Mouse (Mus musculus) MEL (cell line): Measurements from ENCODE around the gene Ccdc97. TPM values are rescaled to one million over a fixed set of nuclear protein-coding genes. Genes with fewer than 3 reads are reported as not detected.

ENCODE experiments used
- DNase-seq: peaks from one replicate; pipeline ENCODE4 v3.0.0; 2011; ENCODE audit warnings: low read depth, low spot score
- H3K27ac ChIP-seq: 2 replicates; pipeline ENCODE4 v1.5.1; 2012; ENCODE audit warnings: low read depth, mild to moderate bottlenecking, control low read depth, low read length, moderate library complexity; ENCODE audit not compliant: control insufficient read depth
- H3K27me3 ChIP-seq, 2 experiments: fragments of 150-350 bp in 1 of 2; sonication (generic) in 1 of 2; 2 replicates each; pipeline ENCODE4 v1.6.1; 2012; ENCODE audit warnings: low read length in 2 of 2, mild to moderate bottlenecking in 2 of 2, improper control_type of control experiment in 1 of 2, moderate library complexity in 1 of 2; ENCODE audit not compliant: insufficient read depth in 2 of 2, control insufficient read depth in 1 of 2
- H3K36me3 ChIP-seq, 2 experiments: 2 replicates each; pipeline ENCODE4 v1.6.1; 2012 to 2014; ENCODE audit warnings: low read length in 2 of 2, improper control_type of control experiment in 1 of 2, inconsistent platforms in 1 of 2, mild to moderate bottlenecking in 1 of 2; ENCODE audit not compliant: insufficient read depth in 2 of 2, control insufficient read depth in 1 of 2
- H3K4me1 ChIP-seq, 2 experiments: fragments of 150-350 bp in 1 of 2; sonication (generic) in 1 of 2; 2 replicates each; pipeline ENCODE4 v1.6.1; 2012; ENCODE audit warnings: low read length in 2 of 2, improper control_type of control experiment in 1 of 2, mild to moderate bottlenecking in 1 of 2; ENCODE audit not compliant: insufficient read depth in 2 of 2, control insufficient read depth in 1 of 2
- H3K4me3 ChIP-seq, 2 experiments: fragments of 150-350 bp in 1 of 2; sonication (generic) in 1 of 2; 2 replicates each; pipeline ENCODE4 v1.5.1; 2012; ENCODE audit warnings: low read depth in 2 of 2, low read length in 2 of 2, mild to moderate bottlenecking in 2 of 2, moderate library complexity in 2 of 2, control low read depth in 1 of 2, improper control_type of control experiment in 1 of 2; ENCODE audit not compliant: control insufficient read depth in 1 of 2, insufficient read depth in 1 of 2
- H3K79me2 ChIP-seq: 2 replicates; pipeline ENCODE4 v1.6.1; 2012; ENCODE audit warnings: mild to moderate bottlenecking, low read length, moderate library complexity; ENCODE audit not compliant: control insufficient read depth, poor library complexity, insufficient read depth
- H3K9ac ChIP-seq: 2 replicates; pipeline ENCODE4 v1.6.1; 2012; ENCODE audit warnings: low read depth, mild to moderate bottlenecking, control low read depth, low read length, moderate library complexity; ENCODE audit not compliant: control insufficient read depth, poor library complexity, severe bottlenecking
- H3K9me3 ChIP-seq: fragments of 150-350 bp; sonication (generic); replicated peaks from 2 replicates; pipeline ENCODE4 v1.6.1; 2012; ENCODE audit warnings: mild to moderate bottlenecking, low read length, improper control_type of control experiment, moderate library complexity; ENCODE audit not compliant: insufficient read depth
- E2F4 ChIP-seq: IDR thresholded peaks from 2 replicates; pipeline ENCODE4 v1.6.1; 2011; ENCODE audit warnings: low read depth, low read length, improper control_type of control experiment, borderline replicate concordance
- ELF1 ChIP-seq: IDR thresholded peaks from 2 replicates; pipeline ENCODE4 v1.6.1; 2014; ENCODE audit warnings: low read depth, mild to moderate bottlenecking, inconsistent platforms, low read length, improper control_type of control experiment, moderate library complexity
- ETS1 ChIP-seq: IDR thresholded peaks from 2 replicates; pipeline ENCODE4 v1.6.1; 2012; ENCODE audit warnings: low read depth, mild to moderate bottlenecking, inconsistent platforms, low read length, improper control_type of control experiment, moderate library complexity
- GABPA ChIP-seq: IDR thresholded peaks from 2 replicates; pipeline ENCODE4 v1.6.1; 2012; ENCODE audit warnings: low read depth, mild to moderate bottlenecking, inconsistent platforms, low read length, improper control_type of control experiment, moderate library complexity
- GATA1 ChIP-seq: IDR thresholded peaks from 2 replicates; pipeline ENCODE4 v1.6.1; 2011; ENCODE audit warnings: low read depth, low read length, improper control_type of control experiment
- HCFC1 ChIP-seq: IDR thresholded peaks from 2 replicates; pipeline ENCODE4 v1.6.1; 2012; ENCODE audit warnings: low read depth, mild to moderate bottlenecking, inconsistent platforms, low read length, improper control_type of control experiment, moderate library complexity
- MXI1 ChIP-seq: IDR thresholded peaks from 2 replicates; pipeline ENCODE4 v1.6.1; 2011; ENCODE audit warnings: mild to moderate bottlenecking, low read depth, low read length, improper control_type of control experiment
- MYC ChIP-seq: IDR thresholded peaks from 2 replicates; pipeline ENCODE4 v1.6.1; 2011; ENCODE audit warnings: low read depth, mild to moderate bottlenecking, low read length, improper control_type of control experiment, moderate library complexity
- POLR2AphosphoS2 ChIP-seq: IDR thresholded peaks from 2 replicates; pipeline ENCODE4 v1.6.1; 2011; ENCODE audit warnings: low read length, improper control_type of control experiment
- RAD21 ChIP-seq: IDR thresholded peaks from 2 replicates; pipeline ENCODE4 v1.6.1; 2011; ENCODE audit warnings: mild to moderate bottlenecking, low read depth, low read length, improper control_type of control experiment
- RCOR1 ChIP-seq: IDR thresholded peaks from 2 replicates; pipeline ENCODE4 v1.6.1; 2012; ENCODE audit warnings: low read depth, mild to moderate bottlenecking, inconsistent platforms, low read length, improper control_type of control experiment
- SIN3A ChIP-seq: IDR thresholded peaks from 2 replicates; pipeline ENCODE4 v1.6.1; 2012; ENCODE audit warnings: low read length, improper control_type of control experiment, inconsistent platforms
- TAL1 ChIP-seq: IDR thresholded peaks from 2 replicates; pipeline ENCODE4 v1.6.1; 2012; ENCODE audit warnings: mild to moderate bottlenecking, inconsistent platforms, low read length, moderate library complexity, mixed read lengths
- TBP ChIP-seq: IDR thresholded peaks from 2 replicates; pipeline ENCODE4 v1.8.0; 2011; ENCODE audit warnings: low read depth, low read length, improper control_type of control experiment
- USF1 ChIP-seq: IDR thresholded peaks from 2 replicates; pipeline ENCODE4 v1.6.1; 2014; ENCODE audit warnings: low read depth, mild to moderate bottlenecking, inconsistent platforms, low read length, improper control_type of control experiment, moderate library complexity
- USF2 ChIP-seq, 2 experiments: IDR thresholded peaks; 2 replicates each; pipeline ENCODE4 v1.6.1; 2011 to 2012; ENCODE audit warnings: improper control_type of control experiment in 2 of 2, low read length in 2 of 2, borderline replicate concordance in 1 of 2, inconsistent platforms in 1 of 2, low read depth in 1 of 2, mild to moderate bottlenecking in 1 of 2; ENCODE audit not compliant: insufficient read depth in 1 of 2
- ZC3H11A ChIP-seq: IDR thresholded peaks from 2 replicates; pipeline ENCODE4 v1.6.1; 2012; ENCODE audit warnings: low read depth, mild to moderate bottlenecking, inconsistent platforms, low read length, improper control_type of control experiment
- ZKSCAN1 ChIP-seq: IDR thresholded peaks from 2 replicates; pipeline ENCODE4 v1.6.1; 2012; ENCODE audit warnings: low read depth, mild to moderate bottlenecking, inconsistent platforms, low read length, improper control_type of control experiment, moderate library complexity
- ZMIZ1 ChIP-seq: IDR thresholded peaks from 2 replicates; pipeline ENCODE4 v1.6.1; 2012; ENCODE audit warnings: low read depth, mild to moderate bottlenecking, inconsistent platforms, low read length, improper control_type of control experiment, moderate library complexity
- ZNF384 ChIP-seq: IDR thresholded peaks from 2 replicates; pipeline ENCODE4 v1.6.1; 2012; ENCODE audit warnings: low read depth, mild to moderate bottlenecking, inconsistent platforms, low read length, improper control_type of control experiment
- polyA plus RNA-seq, 2 experiments: library from polyadenylated mRNA; stranded (reverse) in 1 of 2; unstranded in 1 of 2; fragments of >175 nt in 1 of 2; fragments of >200 nt in 1 of 2; gene quantifications; 2 replicates each; pipeline versions ENCODE4 v1.2.1 to v1.2.4; 2012; ENCODE audit warnings: low replicate concordance in 2 of 2, low read depth in 1 of 2; ENCODE audit not compliant: insufficient read length in 2 of 2, insufficient read depth in 1 of 2, missing spikeins in 1 of 2
- total RNA-seq: library from RNA; depleted of rRNA; stranded (reverse); fragments of 300-350 nt; gene quantifications from 2 replicates; pipeline ENCODE4 v1.2.3, GENCODE M21; 2012

Gene Ccdc97
- total and polyA plus RNA-seq, 3 experiments: 8.4 to 39.7 TPM; not detected in 1

GRCm38 (mm10) chr7:25753076-25753475, 34.2 kb upstream of the Ccdc97 start:
- no peaks in the 10 kb centered on the region; a peak in 1 of 4 replicates for H3K27me3 ChIP-seq

GRCm38 (mm10) chr7:25746844-25747243, 28.0 kb upstream of the Ccdc97 start:
- no peak for DNase-seq
- Histone ChIP-seq H3K4me1 (0 out of 4 replicates have a peak, but pooled peaks cover under 1 to 2% of the 10 kb centered on the region in 2 experiments), H3K4me3 (no peak overlapping the region), H3K9me3 (no peaks in the 10 kb centered on the region), H3K27me3 (no peaks in the 10 kb centered on the region), H3K27ac (no peak overlapping the region), H3K36me3 (peaks cover 9 to 54% of the 10 kb centered on the region in 2 experiments), H3K9ac (no peak overlapping the region), H3K79me2 (peaks cover 17% of the 10 kb centered on the region)
- TF ChIP-seq MXI1 (no peak), GABPA (no peak), ZKSCAN1 (no peak), TAL1 (no peak), USF2 (IDR thresholded peaks at IDR 0.05; ENCODE audit: borderline replicate concordance in 1 of 2, insufficient read depth in 1 of 2, low read depth in 1 of 2, low read length in 2 of 2) (no peak), ZNF384 (no peak), ZC3H11A (no peak), HCFC1 (no peak), SIN3A (no peak), RCOR1 (no peak), E2F4 (no peak), MYC (no peak), POLR2AphosphoS2 (no peak), RAD21 (no peak), GATA1 (no peak), ELF1 (no peak)

More at GRCm38 (mm10) chr7:25753076-25753475, 34.2 kb upstream of the Ccdc97 start:
- peak overlapping the region; percentile 31; the same call in 1 of the 2 replicates for H3K27ac ChIP-seq
- H3K4me3 ChIP-seq: peak overlapping the region; percentile 92 to 97
- peaks cover 17 to 26% of the 10 kb centered on the region in 2 experiments for H3K36me3 ChIP-seq
- peaks cover 2 to 18% of the 10 kb centered on the region in 2 experiments; a peak in 3 of 4 replicates for H3K4me1 ChIP-seq
- no peaks in the 10 kb centered on the region for H3K9me3 ChIP-seq
- peak overlapping the region; percentile 100 for H3K9ac ChIP-seq
- no peak for TF ChIP-seq GATA1
- no peak for TF ChIP-seq SIN3A
- no peak for TF ChIP-seq ETS1
- TF ChIP-seq TBP: 0 out of 2 replicates have a peak, but pooled peaks have one; percentile 0
- no peak for TF ChIP-seq ZKSCAN1
- TF ChIP-seq USF1: no peak
- no peak for TF ChIP-seq ZMIZ1
- peaks cover 43% of the 10 kb centered on the region for H3K79me2 ChIP-seq
- peak; percentile 30 for DNase-seq
